Mouse (Mus musculus) lung, adult 2 months (tissue): ENCODE results near the gene Rpl31.

Source experiments
- CTCF ChIP-seq: fragments of 200-500 bp; IDR thresholded peaks from 2 replicates; pipeline ENCODE4 v1.5.1; 2011; ENCODE audit warnings: mild to moderate bottlenecking, low read length, control low read depth; ENCODE audit not compliant: insufficient read depth
- POLR2A ChIP-seq: fragments of 200-500 bp; IDR thresholded peaks from 2 replicates; pipeline ENCODE4 v1.6.1; 2011; ENCODE audit warnings: low read depth, mild to moderate bottlenecking, control low read depth, low read length, borderline replicate concordance; ENCODE audit errors: extremely low read depth

- TF ChIP-seq POLR2A (no peak), CTCF (no peak)
These were observed 28.2 kb upstream of the Rpl31 start for GRCm38 (mm10) chr1:39339455-39339854.
